Mouse (Mus musculus) midbrain, embryonic 16.5 days (tissue): ENCODE results near the gene Smurf2. TPM values are rescaled to one million over a fixed set of nuclear protein-coding genes. Genes with fewer than 3 reads are reported as not detected.
"Not testable (repeated sequence)": the region's sequence is repeated elsewhere in the genome, so short reads cannot be mapped to it uniquely, and the experiment has no call there.

Source experiments
- ATAC-seq: fragments of 200-750 bp; cut with Nextera tagmentation; 2 replicates; pipeline ENCODE4 v1.8.0; 2017; ENCODE audit warnings: moderate TSS enrichment
- H3K27ac ChIP-seq: fragments of 300-500 bp; sonication (generic); 2 replicates; pipeline ENCODE4 v1.5.1; 2014; ENCODE audit warnings: mild to moderate bottlenecking, low read length, mixed read lengths
- H3K27me3 ChIP-seq: fragments of 300-500 bp; sonication (generic); 2 replicates; pipeline ENCODE4 v1.6.1; 2014; ENCODE audit warnings: low read depth, low read length, mixed read lengths; ENCODE audit not compliant: control insufficient read depth, insufficient read depth
- H3K36me3 ChIP-seq: fragments of 300-500 bp; sonication (generic); 2 replicates; pipeline ENCODE4 v1.6.1; 2014; ENCODE audit warnings: mild to moderate bottlenecking, low read length, moderate library complexity, mixed read lengths; ENCODE audit not compliant: control insufficient read depth, insufficient read depth
- H3K4me1 ChIP-seq: fragments of 300-500 bp; sonication (generic); 2 replicates; pipeline ENCODE4 v1.6.1; 2014; ENCODE audit warnings: mild to moderate bottlenecking, low read length, mixed read lengths; ENCODE audit not compliant: control insufficient read depth, insufficient read depth
- H3K4me2 ChIP-seq: fragments of 300-500 bp; sonication (generic); 2 replicates; pipeline ENCODE4 v1.6.1; 2014; ENCODE audit warnings: mild to moderate bottlenecking, low read length, mixed read lengths
- H3K4me3 ChIP-seq: fragments of 300-500 bp; sonication (generic); 2 replicates; pipeline ENCODE4 v1.5.1; 2014; ENCODE audit warnings: low read depth, mild to moderate bottlenecking, low read length, moderate library complexity, mixed read lengths
- H3K9ac ChIP-seq: fragments of 300-500 bp; sonication (generic); 2 replicates; pipeline ENCODE4 v1.6.1; 2014; ENCODE audit warnings: low read depth, low read length, mixed read lengths
- H3K9me3 ChIP-seq: fragments of 300-500 bp; sonication (generic); replicated peaks from 2 replicates; pipeline ENCODE4 v1.6.1; 2014; ENCODE audit warnings: mild to moderate bottlenecking, low read length, mixed read lengths; ENCODE audit not compliant: control insufficient read depth, poor library complexity, severe bottlenecking
- WGBS: fragments of 180-500 bp; shearing (Covaris S2); extraction: QIAGEN DNeasy Blood & Tissue Kit; methylation state at CpG from one replicate; pipeline ENCODE4 v1.1.7; 2014; 5-methylcytosine and 5-hydroxymethylcytosine counted together
- polyA plus RNA-seq: library from polyadenylated mRNA; unstranded; fragments of >200 nt; fragmentation: Nextera tagmentation; extraction: Ambion mirVana; gene quantifications from 2 replicates; pipeline ENCODE4 v1.2.1, GENCODE M21; 2015

Smurf2 gene
- polyA plus RNA-seq, 1 experiment from 2014 or later, result 11.3 TPM

DNA sequence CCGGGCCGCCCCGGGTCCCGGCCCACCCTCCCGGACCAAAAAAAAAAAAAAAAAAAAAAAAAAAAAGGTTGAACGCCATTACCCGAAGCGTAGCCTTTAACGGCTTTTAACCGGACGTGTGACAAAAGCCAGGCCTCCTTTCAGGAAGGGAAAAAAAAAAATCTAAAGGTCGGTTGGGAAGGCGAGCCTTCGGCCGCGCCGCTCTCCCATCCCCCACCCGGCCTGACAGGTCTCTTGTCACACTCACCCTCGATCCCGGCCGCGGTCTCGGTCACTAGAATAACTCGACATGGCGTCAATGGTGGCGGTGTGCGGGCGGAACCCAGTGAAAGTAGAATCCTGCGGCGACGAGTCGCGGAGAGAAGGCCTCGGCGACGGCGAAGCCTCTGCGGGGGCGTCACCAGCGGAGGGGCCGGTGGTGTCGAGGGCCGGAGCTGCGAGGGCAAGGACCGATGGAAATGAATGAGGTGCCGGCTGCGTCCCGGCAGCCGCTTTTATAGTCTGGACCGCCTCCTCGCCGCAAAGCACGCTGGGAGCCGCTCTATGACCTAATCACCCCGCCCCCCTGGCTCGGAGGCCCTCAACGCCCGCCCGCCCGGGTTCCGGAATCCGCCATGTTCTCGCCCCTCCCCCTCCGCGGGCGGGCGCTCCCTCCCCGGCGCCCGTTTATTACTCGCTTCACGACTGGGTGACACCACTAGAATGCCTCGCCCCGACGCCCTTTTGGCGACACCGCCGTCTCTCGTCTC is 132.3 kb downstream of the Smurf2 start:
- Histone ChIP-seq H3K36me3 (peaks cover 24% of the 10 kb centered on the region), H3K27ac (peak overlapping the region; percentile 100), H3K9me3 (no peaks in the 10 kb centered on the region), H3K27me3 (no peaks in the 10 kb centered on the region), H3K4me3 (peak overlapping the region; percentile 78), H3K4me2 (peak overlapping the region; percentile 33), H3K9ac (peak overlapping the region; percentile 97), H3K4me1 (peaks cover 24% of the 10 kb centered on the region)
- ATAC-seq, result peak; percentile 78
- WGBS, result under 1% methylated on average over 73 of the region's 79 CpGs

DNA sequence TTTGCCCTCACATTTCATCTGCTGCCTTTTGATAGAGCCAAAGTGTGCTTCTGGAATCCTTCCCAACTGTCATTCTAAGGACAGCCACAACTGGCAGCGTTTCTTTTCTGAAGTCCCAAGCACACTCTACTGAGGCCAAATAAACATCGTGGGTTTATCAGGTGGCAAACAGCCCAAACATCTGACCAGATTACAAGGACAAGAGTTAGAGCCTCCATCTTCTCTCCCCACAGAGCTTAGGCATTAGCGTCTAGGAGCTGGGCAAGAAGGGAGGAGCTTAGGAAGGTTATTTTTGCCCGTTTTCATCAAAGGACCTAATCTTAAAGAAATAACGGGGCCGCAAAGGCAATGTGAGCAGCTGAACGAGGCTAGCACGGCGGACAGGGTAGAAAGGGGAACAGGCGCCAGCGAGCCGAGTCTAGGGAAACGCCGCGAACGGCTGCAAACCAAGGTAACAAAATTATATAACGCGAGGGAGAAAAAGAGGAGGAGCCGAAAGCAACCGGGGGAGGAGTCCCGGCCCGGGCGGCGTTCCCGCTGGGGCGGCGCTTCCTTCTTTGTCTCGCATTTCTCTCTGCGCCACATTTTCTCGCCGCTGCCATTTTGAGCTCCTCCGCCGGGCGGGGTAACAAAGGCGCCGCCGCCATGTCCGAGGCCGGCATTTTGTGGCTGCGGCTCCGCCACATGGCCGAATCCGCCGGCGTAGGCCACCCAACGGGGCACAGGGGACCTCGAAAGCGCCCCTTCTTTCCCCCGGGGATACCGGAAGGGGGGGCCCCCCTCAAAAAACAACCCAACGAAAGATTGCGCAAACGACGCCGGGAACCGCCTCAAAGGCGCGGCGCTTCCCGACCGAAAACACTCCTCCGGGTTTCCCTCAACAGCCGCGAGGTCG is 133.1 kb downstream of the Smurf2 start:
- Histone ChIP-seq H3K9me3 (no peaks in the 10 kb centered on the region), H3K9ac (peak overlapping the region; percentile 97), H3K27me3 (no peaks in the 10 kb centered on the region), H3K27ac (peak overlapping the region; percentile 100), H3K4me3 (peak overlapping the region; percentile 78), H3K4me1 (peaks cover 24% of the 10 kb centered on the region), H3K36me3 (peaks cover 27% of the 10 kb centered on the region), H3K4me2 (peak overlapping the region; percentile 59)
- under 1% methylated on average over 55 of the region's 65 CpGs for WGBS
- peak; percentile 8 for ATAC-seq

DNA sequence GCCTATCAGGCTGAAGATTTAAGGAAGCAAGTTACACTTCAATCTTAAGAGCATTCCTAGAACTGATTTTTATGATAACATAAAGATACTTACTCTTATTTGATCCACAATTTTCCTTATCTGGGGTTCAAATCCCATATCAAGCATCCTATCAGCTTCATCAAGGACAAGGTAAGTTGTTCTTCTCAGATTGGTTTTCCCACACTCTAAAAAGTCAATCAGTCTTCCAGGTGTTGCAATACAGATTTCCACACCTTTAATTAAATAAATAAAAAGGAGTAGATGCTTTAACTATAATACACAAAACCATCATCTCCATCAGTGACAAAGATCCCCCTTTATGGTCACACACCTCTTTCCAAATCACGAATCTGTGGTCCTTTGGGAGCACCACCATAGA is 135.5 kb downstream of the Smurf2 start:
- Histone ChIP-seq H3K36me3 (peaks cover 31% of the 10 kb centered on the region), H3K9ac (no peak overlapping the region), H3K4me1 (peaks cover 21% of the 10 kb centered on the region), H3K27me3 (no peaks in the 10 kb centered on the region), H3K4me2 (no peak overlapping the region), H3K27ac (no peak overlapping the region), H3K4me3 (no peak overlapping the region), H3K9me3 (no peaks in the 10 kb centered on the region)
- ATAC-seq, result no peak
- 67% methylated on average over 1 of the region's 1 CpGs for WGBS

DNA sequence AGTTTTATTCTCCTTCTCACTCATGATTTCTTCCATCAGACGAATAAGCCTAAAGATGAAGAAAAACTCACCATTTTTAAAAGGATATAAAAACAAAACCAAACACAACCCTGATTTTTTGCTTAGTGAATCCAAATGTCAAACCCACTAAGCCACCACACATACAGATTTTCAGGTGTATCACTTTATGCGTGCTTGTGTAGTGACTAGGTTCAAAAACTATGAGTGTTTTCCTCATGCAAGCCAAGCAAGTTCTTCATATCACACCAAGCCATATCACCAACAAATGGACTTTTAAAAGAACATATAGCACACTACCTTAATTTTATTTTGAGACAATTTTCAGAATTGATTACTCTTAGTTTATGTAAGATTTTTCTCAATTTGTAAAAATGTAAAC is 136.0 kb downstream of the Smurf2 start:
- peaks cover 31% of the 10 kb centered on the region for H3K36me3 ChIP-seq
- ATAC-seq, result no peak
- WGBS, result 93% methylated on average over 2 of the region's 2 CpGs
- H3K9me3 ChIP-seq, result no peaks in the 10 kb centered on the region
- no peak overlapping the region for H3K4me3 ChIP-seq
- H3K27me3 ChIP-seq, result no peaks in the 10 kb centered on the region
- H3K9ac ChIP-seq, result no peak overlapping the region
- H3K27ac ChIP-seq, result no peak overlapping the region
- peaks cover 21% of the 10 kb centered on the region for H3K4me1 ChIP-seq
- H3K4me2 ChIP-seq, result no peak overlapping the region

DNA sequence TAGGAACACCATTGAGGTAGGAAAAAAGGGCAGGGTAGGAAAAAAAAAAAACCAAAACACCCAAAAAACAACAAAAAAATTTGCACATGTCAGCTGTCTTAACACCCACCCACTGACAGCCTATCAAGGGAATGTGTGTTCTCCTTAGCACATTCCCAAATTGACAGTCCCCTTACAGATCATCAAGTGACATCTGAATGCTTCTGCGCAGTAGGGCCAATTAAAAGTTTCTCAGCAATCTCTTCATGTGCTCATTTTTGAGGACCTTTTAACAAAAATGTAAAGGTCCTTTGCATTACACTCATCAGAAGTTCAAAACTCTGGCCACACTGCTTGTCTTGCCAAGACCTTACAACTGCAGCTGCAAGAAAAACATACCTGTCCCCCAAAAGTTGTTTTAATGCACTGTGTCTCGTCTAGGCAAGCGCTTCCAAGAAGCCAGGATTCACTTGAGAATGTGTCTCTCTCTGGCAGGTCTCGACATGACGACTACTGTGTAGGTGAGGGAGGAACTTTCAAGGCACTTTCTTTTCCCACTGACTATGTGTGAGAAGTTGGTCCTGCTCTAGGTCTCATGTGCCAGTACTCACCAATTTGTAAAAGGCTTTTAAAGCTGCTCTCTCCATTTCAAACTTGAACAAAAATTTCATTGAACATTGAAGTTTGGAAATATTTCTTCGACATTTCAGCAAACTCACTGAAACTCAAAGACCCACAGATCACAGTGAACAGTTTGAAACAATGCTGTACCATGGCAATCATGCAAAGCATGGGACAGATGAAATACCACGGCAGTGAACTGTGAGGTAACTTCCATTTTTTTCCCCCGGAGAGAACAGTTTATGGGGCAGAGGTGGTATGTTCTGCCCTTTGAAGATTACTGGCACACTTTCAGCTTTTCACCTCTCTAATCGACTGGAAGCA is 137.4 kb downstream of the Smurf2 start:
- Histone ChIP-seq H3K9ac (no peak overlapping the region), H3K27me3 (no peaks in the 10 kb centered on the region), H3K4me3 (no peak overlapping the region), H3K36me3 (peaks cover 31% of the 10 kb centered on the region), H3K4me2 (no peak overlapping the region), H3K27ac (no peak overlapping the region), H3K4me1 (peaks cover 21% of the 10 kb centered on the region), H3K9me3 (no peaks in the 10 kb centered on the region)
- WGBS, result 83% methylated on average over 9 of the region's 9 CpGs
- no peak for ATAC-seq

- H3K4me1 ChIP-seq, result peaks cover 26% of the 10 kb centered on the region
Observed at GRCm38 (mm10) chr11:106782271-106782670, 138.2 kb downstream of the Smurf2 start.

DNA sequence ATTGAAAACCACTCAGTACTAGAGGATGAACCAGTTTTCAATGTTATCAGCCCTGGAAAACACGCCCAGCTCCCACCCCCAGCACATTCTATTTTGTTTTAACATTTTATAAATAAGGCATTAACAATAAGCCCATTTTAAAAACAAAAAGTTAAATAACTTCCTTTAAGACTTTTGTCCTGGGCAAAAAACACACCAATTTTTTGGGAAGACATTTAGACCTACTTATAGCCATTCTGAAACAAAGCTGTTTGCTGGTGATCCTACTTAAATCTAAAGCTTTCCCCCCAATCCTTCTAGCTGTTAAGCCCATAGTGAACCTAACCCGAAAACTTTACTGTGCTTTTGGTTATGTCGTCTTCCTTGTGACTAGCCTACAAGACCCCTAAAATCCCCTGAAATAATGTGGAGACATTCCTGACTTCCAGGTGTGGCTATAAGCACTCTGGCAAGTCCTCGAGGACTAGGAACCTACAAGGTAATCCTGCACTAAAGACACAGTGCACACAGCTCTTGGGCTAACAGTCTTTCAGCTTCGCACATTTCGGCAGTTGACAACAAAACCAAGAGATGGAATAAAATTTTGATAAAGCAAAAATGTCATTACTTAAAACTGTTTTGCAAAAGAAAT is 139.8 kb downstream of the Smurf2 start:
- Histone ChIP-seq H3K9me3 (no peaks in the 10 kb centered on the region), H3K4me3 (no peak overlapping the region), H3K4me2 (no peak overlapping the region), H3K9ac (no peak overlapping the region), H3K4me1 (peaks cover 17% of the 10 kb centered on the region), H3K27me3 (no peaks in the 10 kb centered on the region), H3K27ac (no peak overlapping the region), H3K36me3 (peaks cover 30% of the 10 kb centered on the region)
- WGBS, result 73% methylated on average over 6 of the region's 6 CpGs
- no peak for ATAC-seq

More at GRCm38 (mm10) chr11:106782271-106782670, 138.2 kb downstream of the Smurf2 start:
- H3K27ac ChIP-seq, ATAC-seq, H3K27me3 ChIP-seq, H3K4me2 ChIP-seq, H3K4me3 ChIP-seq, H3K9me3 ChIP-seq, H3K9ac ChIP-seq: not testable (repeated sequence)
- peaks cover 31% of the 10 kb centered on the region for H3K36me3 ChIP-seq
- 93% methylated on average over 7 of the region's 7 CpGs for WGBS

GRCm38 (mm10) chr11:106780089-106780425 is 140.5 kb downstream of the Smurf2 start:
- H3K4me2 ChIP-seq, result no peak overlapping the region
- WGBS, result 71% methylated on average over 4 of the region's 4 CpGs
- H3K4me3 ChIP-seq, result no peak overlapping the region
- H3K9me3 ChIP-seq, result no peaks in the 10 kb centered on the region
- no peaks in the 10 kb centered on the region for H3K27me3 ChIP-seq
- peaks cover 10% of the 10 kb centered on the region for H3K4me1 ChIP-seq
- no peak; the same call in 1 of the 2 replicates for ATAC-seq
- H3K9ac ChIP-seq, result no peak overlapping the region; the same call in 1 of the 2 replicates
- H3K36me3 ChIP-seq, result peaks cover 26% of the 10 kb centered on the region
- H3K27ac ChIP-seq, result no peak overlapping the region; the same call in 1 of the 2 replicates
